Mouse (Mus musculus) intestine, postnatal 0 days (tissue): ENCODE results near the gene Ghitm. TPM values are rescaled to one million over a fixed set of nuclear protein-coding genes. Genes with fewer than 3 reads are reported as not detected.
"Not testable (repeated sequence)": the region's sequence is repeated elsewhere in the genome, so short reads cannot be mapped to it uniquely, and the experiment has no call there.

ENCODE experiments used
- ATAC-seq: fragments of 200-750 bp; cut with Nextera tagmentation; 2 replicates; pipeline ENCODE4 v1.8.0; 2017; ENCODE audit warnings: mild to moderate bottlenecking, moderate TSS enrichment, moderate library complexity
- H3K27ac ChIP-seq: fragments of 300-500 bp; sonication (generic); 2 replicates; pipeline ENCODE4 v1.5.1; 2014; ENCODE audit warnings: mild to moderate bottlenecking, low read depth, low read length, moderate library complexity
- H3K27me3 ChIP-seq: fragments of 300-500 bp; sonication (generic); replicated peaks from 2 replicates; pipeline ENCODE4 v1.6.1; 2014; ENCODE audit warnings: low read length, mixed read lengths; ENCODE audit not compliant: control insufficient read depth, insufficient read depth
- H3K36me3 ChIP-seq: fragments of 300-500 bp; sonication (generic); 2 replicates; pipeline ENCODE4 v1.6.1; 2014; ENCODE audit warnings: mild to moderate bottlenecking, moderate library complexity; ENCODE audit not compliant: control insufficient read depth, insufficient read depth
- H3K4me1 ChIP-seq: fragments of 300-500 bp; sonication (generic); replicated peaks from 2 replicates; pipeline ENCODE4 v1.6.1; 2014; ENCODE audit warnings: antibody characterized with exemption, low read length, mixed read lengths; ENCODE audit not compliant: control insufficient read depth, insufficient read depth
- H3K4me2 ChIP-seq: fragments of 300-500 bp; sonication (generic); replicated peaks from 2 replicates; pipeline ENCODE4 v1.6.1; 2014; ENCODE audit warnings: low read depth, mild to moderate bottlenecking, moderate library complexity
- H3K4me3 ChIP-seq: fragments of 300-500 bp; sonication (generic); 2 replicates; pipeline ENCODE4 v1.5.1; 2014; ENCODE audit warnings: low read depth, low read length
- H3K9ac ChIP-seq: fragments of 300-500 bp; sonication (generic); 2 replicates; pipeline ENCODE4 v1.6.1; 2014; ENCODE audit warnings: mild to moderate bottlenecking, low read depth, low read length
- H3K9me3 ChIP-seq: fragments of 300-500 bp; sonication (generic); 2 replicates; pipeline ENCODE4 v1.6.1; 2016; ENCODE audit warnings: mixed run types; ENCODE audit not compliant: control insufficient read depth
- CTCF ChIP-seq: sonication (generic); IDR thresholded peaks from 2 replicates; pipeline ENCODE4 v1.5.1; 2016; ENCODE audit warnings: low read depth, mild to moderate bottlenecking, control low read depth, antibody characterized with exemption, moderate library complexity
- WGBS: fragments of 180-500 bp; shearing (Covaris S2); extraction: QIAGEN DNeasy Blood & Tissue Kit; methylation state at CpG from one replicate; pipeline ENCODE4 v1.1.7; 2014; 5-methylcytosine and 5-hydroxymethylcytosine counted together
- polyA plus RNA-seq: library from polyadenylated mRNA; unstranded; fragments of >200 nt; fragmentation: Nextera tagmentation; extraction: Ambion mirVana; gene quantifications from 2 replicates; pipeline ENCODE4 v1.2.1, GENCODE M21; 2015

Gene Ghitm
- polyA plus RNA-seq, 1 experiment from 2014 or later = 283 TPM

- Histone ChIP-seq H3K9me3 (no peaks in the 10 kb centered on the region), H3K36me3 (no peaks in the 10 kb centered on the region), H3K27ac (no peak overlapping the region), H3K27me3 (no peaks in the 10 kb centered on the region), H3K4me1 (no peaks in the 10 kb centered on the region), H3K4me3 (no peak overlapping the region), H3K9ac (no peak overlapping the region), H3K4me2 (no peak overlapping the region)
- no peak for TF ChIP-seq CTCF
- 89% methylated on average over 1 of the region's 1 CpGs for WGBS
- no peak for ATAC-seq
These were observed 19.3 kb upstream of the Ghitm start for GRCm38 (mm10) chr14:37154391-37154790.

- Histone ChIP-seq H3K27ac (no peak overlapping the region), H3K4me2 (no peak overlapping the region), H3K9me3 (no peaks in the 10 kb centered on the region), H3K4me3 (no peak overlapping the region), H3K27me3 (no peaks in the 10 kb centered on the region), H3K4me1 (no peaks in the 10 kb centered on the region), H3K36me3 (no peaks in the 10 kb centered on the region), H3K9ac (no peak overlapping the region)
- peak; percentile 12; the same call in 1 of the 2 replicates for ATAC-seq
- no peak for TF ChIP-seq CTCF
- WGBS = 77% methylated on average over 8 of the region's 8 CpGs
These were observed 4.1 kb upstream of the Ghitm start for GRCm38 (mm10) chr14:37139051-37139710.

GRCm38 (mm10) chr14:37137596-37137995, 2.5 kb upstream of the Ghitm start:
- H3K9ac ChIP-seq, H3K27ac ChIP-seq, H3K27me3 ChIP-seq, H3K9me3 ChIP-seq, H3K4me3 ChIP-seq, ATAC-seq, H3K4me1 ChIP-seq, H3K36me3 ChIP-seq, H3K4me2 ChIP-seq: not testable (repeated sequence)
- WGBS = 77% methylated on average over 2 of the region's 3 CpGs
- TF ChIP-seq CTCF = peak; percentile 31

DNA sequence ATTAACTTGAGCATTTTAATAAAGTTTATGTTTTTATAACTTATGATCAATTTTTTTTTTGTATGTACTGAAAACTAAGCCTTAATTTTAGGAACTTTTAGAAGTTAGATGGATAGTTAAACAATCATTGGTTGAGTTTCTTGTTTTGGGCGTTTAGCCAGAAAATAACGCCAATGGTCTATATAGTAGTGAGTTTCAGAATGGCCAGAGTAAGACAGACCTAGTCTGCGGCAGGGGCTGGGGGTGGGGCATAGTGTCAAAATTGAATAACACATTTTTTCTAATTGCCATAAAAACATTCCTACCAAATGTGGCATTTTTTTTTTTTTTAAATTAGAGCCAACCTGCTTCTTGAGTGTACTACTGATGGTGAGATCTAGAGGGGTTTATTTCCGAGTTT, 1.0 kb upstream of the Ghitm start:
- H3K27me3 ChIP-seq = no peaks in the 10 kb centered on the region
- H3K4me2 ChIP-seq = no peak overlapping the region
- peaks cover 15% of the 10 kb centered on the region; the same call in 1 of the 2 replicates for H3K36me3 ChIP-seq
- no peaks in the 10 kb centered on the region for H3K4me1 ChIP-seq
- H3K27ac ChIP-seq = no peak overlapping the region
- no peak overlapping the region for H3K9ac ChIP-seq
- no peak for TF ChIP-seq CTCF
- H3K9me3 ChIP-seq = no peaks in the 10 kb centered on the region
- H3K4me3 ChIP-seq = no peak overlapping the region
- no peak for ATAC-seq
- 83% methylated on average over 4 of the region's 4 CpGs for WGBS

- Histone ChIP-seq H3K9me3 (no peaks in the 10 kb centered on the region), H3K4me2 (peak overlapping the region; percentile 62), H3K36me3 (peaks cover 19% of the 10 kb centered on the region), H3K9ac (peak overlapping the region; percentile 45; the same call in 1 of the 2 replicates), H3K27ac (peak overlapping the region; percentile 91), H3K4me1 (no peaks in the 10 kb centered on the region), H3K4me3 (peak overlapping the region; percentile 96), H3K27me3 (no peaks in the 10 kb centered on the region)
- TF ChIP-seq CTCF = no peak
- ATAC-seq = no peak
- 3% methylated on average over 10 of the region's 10 CpGs for WGBS
These were observed 599 bp upstream of the Ghitm start for GRCm38 (mm10) chr14:37135671-37136070.

- Histone ChIP-seq H3K9me3 (no peaks in the 10 kb centered on the region), H3K4me1 (no peaks in the 10 kb centered on the region), H3K27ac (peak overlapping the region; percentile 91), H3K27me3 (no peaks in the 10 kb centered on the region), H3K4me3 (peak overlapping the region; percentile 96), H3K36me3 (peaks cover 24% of the 10 kb centered on the region), H3K4me2 (peak overlapping the region; percentile 68), H3K9ac (peak overlapping the region; percentile 85)
- ATAC-seq = peak; percentile 59
- 0 out of 2 replicates have a peak, but pooled peaks have one; percentile 7 for TF ChIP-seq CTCF
- WGBS = 1% methylated on average over 40 of the region's 40 CpGs
These were observed 557 bp downstream of the Ghitm start for GRCm38 (mm10) chr14:37134304-37135126.
